Mouse (Mus musculus): ENCODE results near the gene Vcam1.

DNA sequence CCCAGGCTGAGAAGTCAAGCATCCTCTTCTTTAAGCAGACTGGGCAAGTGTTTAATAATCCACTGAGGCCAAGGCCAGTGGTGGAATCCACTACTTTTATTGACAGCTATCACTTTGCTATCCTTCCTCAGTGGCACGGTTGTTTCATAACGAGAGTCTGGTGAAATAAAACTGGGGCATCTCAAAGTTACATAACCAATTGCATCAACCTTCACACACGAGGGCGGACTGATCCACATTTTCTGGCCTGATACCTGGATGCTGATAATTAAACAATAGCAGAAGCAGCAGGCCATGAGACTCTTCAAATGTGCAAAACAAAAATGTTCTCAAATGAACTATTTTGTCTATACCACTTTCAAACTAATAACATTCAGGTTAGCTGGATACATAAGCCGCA is 29.9 kb upstream of the Vcam1 start:
- TF ChIP-seq CTCF (IDR thresholded peaks at IDR 0.05; ENCODE audit: insufficient read depth, low read length) (no peak), POLR2A (IDR thresholded peaks at IDR 0.05; ENCODE audit: borderline replicate concordance, extremely low read depth, low read depth, low read length) (no peak)

Data from lung, adult 2 months (tissue).